Mouse (Mus musculus): Measurements from ENCODE around the gene Zfp622. TPM values are rescaled to one million over a fixed set of nuclear protein-coding genes. Genes with fewer than 3 reads are reported as not detected.
"Not testable (repeated sequence)": the region's sequence is repeated elsewhere in the genome, so short reads cannot be mapped to it uniquely, and the experiment has no call there.

The Zfp622 gene
- polyA plus RNA-seq, 1 experiment from 2014 or later = 28.7 TPM

DNA sequence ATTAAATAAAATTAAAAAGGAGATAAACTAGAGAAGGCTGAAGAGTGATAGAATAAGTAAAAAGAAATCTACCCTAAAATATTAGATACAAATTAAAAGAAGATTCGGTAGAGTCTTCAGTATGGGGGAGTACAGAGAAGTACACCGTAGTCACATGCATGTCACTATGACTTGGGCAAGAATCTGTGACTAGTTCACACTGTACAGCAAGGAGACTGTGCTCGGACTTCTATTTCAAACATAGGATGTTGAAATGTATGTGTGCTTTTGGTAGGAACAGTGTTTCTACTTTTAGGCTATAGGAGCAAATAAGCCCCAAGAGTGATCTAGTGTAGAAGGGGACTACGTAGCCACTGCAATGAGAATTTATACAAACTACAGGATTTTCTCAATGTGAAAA lies 9.8 kb upstream of the Zfp622 start:
- no peak overlapping the region for H3K9ac ChIP-seq
- H3K27ac ChIP-seq = no peak overlapping the region
- 83% methylated on average over 4 of the region's 4 CpGs for WGBS
- no peak overlapping the region for H3K4me3 ChIP-seq
- no peaks in the 10 kb centered on the region for H3K4me1 ChIP-seq
- no peak overlapping the region for H3K4me2 ChIP-seq (replicated peaks)
- no peaks in the 10 kb centered on the region for H3K27me3 ChIP-seq
- H3K9me3 ChIP-seq = no peaks in the 10 kb centered on the region
- no peak for ATAC-seq (ENCODE audit: low FRiP score, low read depth)
- H3K36me3 ChIP-seq = no peaks in the 10 kb centered on the region

DNA sequence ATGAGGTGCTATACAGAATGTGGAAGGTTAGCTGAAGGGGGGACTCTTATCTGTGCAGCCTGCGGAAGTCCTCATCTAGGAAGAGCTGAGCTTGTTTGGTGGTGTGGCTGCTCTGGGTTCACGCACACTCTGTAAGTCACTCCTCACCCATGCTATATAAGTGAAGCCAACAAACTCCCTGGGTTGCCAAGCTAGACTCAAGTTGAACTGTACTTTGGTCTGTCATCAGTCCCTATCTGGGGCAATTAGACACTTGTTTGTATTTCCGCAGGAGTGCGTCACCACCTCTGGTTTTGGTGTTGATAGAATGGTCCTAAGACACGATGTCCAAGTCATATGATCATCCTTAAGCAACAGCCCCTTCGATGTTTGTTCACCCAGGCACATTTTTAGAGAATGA lies 8.4 kb upstream of the Zfp622 start:
- WGBS = 91% methylated on average over 6 of the region's 6 CpGs
- no peak overlapping the region for H3K9ac ChIP-seq
- ATAC-seq (ENCODE audit: low FRiP score, low read depth) = no peak
- no peaks in the 10 kb centered on the region for H3K27me3 ChIP-seq
- no peaks in the 10 kb centered on the region for H3K4me1 ChIP-seq
- H3K9me3 ChIP-seq = no peaks in the 10 kb centered on the region
- H3K4me2 ChIP-seq (replicated peaks) = no peak overlapping the region
- H3K4me3 ChIP-seq = no peak overlapping the region
- no peaks in the 10 kb centered on the region for H3K36me3 ChIP-seq
- no peak overlapping the region for H3K27ac ChIP-seq

DNA sequence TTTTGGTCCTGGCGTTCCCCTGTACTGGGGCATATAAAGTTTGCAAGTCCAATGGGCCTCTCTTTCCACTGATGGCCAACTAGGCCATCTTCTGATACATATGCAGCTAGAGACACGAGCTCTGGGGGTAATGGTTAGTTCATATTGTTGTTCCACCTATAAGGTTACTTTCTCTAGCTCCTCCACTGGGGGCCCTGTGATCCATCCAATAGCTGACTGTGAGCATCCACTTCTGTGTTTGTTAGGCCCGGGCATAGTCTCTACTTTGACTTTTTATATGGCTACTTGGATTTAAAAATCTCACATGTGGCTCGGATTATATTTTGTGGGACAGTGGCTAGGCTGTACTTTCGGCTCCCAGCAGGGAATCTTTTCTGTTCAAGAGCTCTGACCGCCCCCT lies 552 bp upstream of the Zfp622 start:
- H3K27ac ChIP-seq = peak overlapping the region; percentile 92
- peak overlapping the region; percentile 71 for H3K9ac ChIP-seq
- WGBS = 15% methylated on average over 6 of the region's 6 CpGs
- H3K36me3 ChIP-seq = peaks cover 15% of the 10 kb centered on the region
- H3K4me1 ChIP-seq = peaks cover 16% of the 10 kb centered on the region
- not testable (repeated sequence) for H3K27me3 ChIP-seq, H3K9me3 ChIP-seq
- H3K4me3 ChIP-seq = peak overlapping the region; percentile 76
- peak; percentile 10; the same call in 1 of the 2 replicates for ATAC-seq (ENCODE audit: low FRiP score, low read depth)
- peak overlapping the region; percentile 84 for H3K4me2 ChIP-seq (replicated peaks)

DNA sequence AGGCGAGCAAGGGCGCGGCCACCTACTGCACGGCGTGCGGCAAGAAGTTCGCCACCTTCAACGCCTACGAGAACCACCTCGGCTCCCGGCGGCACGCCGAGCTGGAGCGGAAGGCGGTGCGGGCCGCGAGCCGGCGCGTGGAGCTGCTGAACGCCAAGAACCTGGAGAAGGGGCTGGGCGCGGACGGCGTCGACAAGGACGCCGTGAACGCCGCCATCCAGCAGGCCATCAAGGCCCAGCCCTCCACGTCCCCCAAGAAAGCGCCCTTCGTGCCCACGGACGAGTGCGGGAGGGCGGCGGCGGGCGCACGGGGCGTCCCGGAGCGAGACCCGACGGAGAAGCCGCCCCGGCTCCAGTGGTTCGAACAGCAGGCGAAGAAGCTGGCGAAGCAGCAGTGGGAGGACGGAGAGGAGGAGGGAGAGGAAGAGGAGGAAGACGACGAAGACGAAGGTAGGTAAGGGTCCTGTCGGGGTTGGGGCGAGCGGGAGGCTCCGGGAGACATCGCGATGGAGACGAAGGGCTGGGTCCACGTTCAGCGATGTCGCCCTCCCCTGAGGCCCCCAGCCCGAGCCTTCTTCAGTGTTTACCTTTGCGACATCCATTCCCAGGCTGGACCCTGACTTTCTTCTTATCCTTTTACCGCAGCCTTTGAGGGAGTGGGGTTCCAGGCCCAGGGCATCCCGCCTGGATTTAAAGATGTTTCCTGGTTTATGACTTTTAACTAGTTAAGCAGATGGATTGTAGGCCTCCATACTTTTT lies 747 bp downstream of the Zfp622 start:
- H3K27me3 ChIP-seq = no peaks in the 10 kb centered on the region
- peak overlapping the region; percentile 76 for H3K4me3 ChIP-seq
- peak overlapping the region; percentile 93 for H3K9ac ChIP-seq
- peak overlapping the region; percentile 92 for H3K27ac ChIP-seq
- no peak for ATAC-seq (ENCODE audit: low FRiP score, low read depth)
- H3K9me3 ChIP-seq = no peaks in the 10 kb centered on the region
- peaks cover 16% of the 10 kb centered on the region for H3K4me1 ChIP-seq
- peaks cover 24% of the 10 kb centered on the region for H3K36me3 ChIP-seq
- H3K4me2 ChIP-seq (replicated peaks) = peak overlapping the region; percentile 84
- WGBS = under 1% methylated on average over 69 of the region's 71 CpGs

DNA sequence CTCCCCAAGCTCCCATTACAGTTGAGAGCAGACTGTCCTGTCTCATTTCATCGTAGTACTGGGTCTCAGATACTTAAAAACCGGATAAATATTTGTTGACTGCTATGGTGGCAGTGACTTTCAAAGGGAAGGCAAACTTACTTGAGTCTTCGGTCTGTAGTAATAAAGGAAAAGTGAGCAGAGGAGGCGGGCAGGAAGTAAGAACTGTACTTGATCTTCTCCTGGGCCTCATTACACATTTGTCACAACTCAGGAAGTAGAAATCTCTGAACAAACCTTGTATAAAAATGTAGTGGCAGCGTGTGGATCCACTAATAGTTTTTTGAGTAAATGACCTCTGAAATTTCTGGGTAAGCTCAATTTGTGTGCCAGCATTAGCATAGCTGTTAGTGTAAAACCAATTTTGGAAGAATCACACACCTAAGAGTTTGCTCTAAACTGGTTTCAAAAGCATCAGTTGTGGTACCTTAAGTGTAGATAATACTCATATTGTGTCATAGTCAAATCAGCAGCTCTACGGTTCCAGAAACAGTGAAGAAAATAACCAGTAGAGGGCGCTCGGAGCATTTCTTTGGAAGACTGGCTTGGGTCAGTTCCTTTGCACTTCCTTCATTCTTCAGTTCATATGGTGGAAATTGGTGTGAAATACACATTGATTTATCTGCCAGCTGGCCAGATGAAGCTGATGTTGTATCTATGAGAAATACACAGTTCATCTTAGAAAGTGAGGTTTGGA lies 9.0 kb downstream of the Zfp622 start:
- Histone ChIP-seq H3K27me3 (no peaks in the 10 kb centered on the region), H3K4me1 (no peaks in the 10 kb centered on the region), H3K27ac (no peak overlapping the region), H3K4me2 (replicated peaks) (no peak overlapping the region), H3K36me3 (peaks cover 66% of the 10 kb centered on the region), H3K4me3 (no peak overlapping the region), H3K9me3 (no peaks in the 10 kb centered on the region), H3K9ac (no peak overlapping the region)
- 61% methylated on average over 8 of the region's 8 CpGs for WGBS
- no peak for ATAC-seq (ENCODE audit: low FRiP score, low read depth)

DNA sequence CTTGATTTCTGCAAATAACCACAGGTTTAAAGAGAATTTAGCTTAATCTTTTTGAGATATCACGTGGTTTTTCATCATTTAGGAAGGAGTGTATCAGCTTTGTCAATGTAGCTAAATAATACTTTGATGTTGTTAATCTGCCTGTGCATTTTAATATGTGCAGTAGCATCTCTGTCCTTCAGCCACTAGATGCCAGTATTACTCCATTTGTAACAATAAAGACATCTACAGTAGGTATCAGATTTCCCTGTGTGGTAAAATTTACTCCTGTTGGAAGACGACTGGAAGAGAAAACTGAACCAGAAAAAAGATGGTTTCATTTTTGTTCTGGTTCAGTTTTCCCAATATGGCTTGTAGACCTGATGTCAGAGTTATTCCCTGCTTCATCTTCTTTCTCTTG lies 11.4 kb downstream of the Zfp622 start:
- Histone ChIP-seq H3K36me3 (peaks cover 55% of the 10 kb centered on the region), H3K4me1 (no peaks in the 10 kb centered on the region), H3K27me3 (no peaks in the 10 kb centered on the region), H3K4me2 (replicated peaks) (no peak overlapping the region), H3K27ac (no peak overlapping the region), H3K9me3 (no peaks in the 10 kb centered on the region), H3K9ac (no peak overlapping the region), H3K4me3 (no peak overlapping the region)
- ATAC-seq (ENCODE audit: low FRiP score, low read depth) = no peak
- 36% methylated on average over 2 of the region's 2 CpGs for WGBS

DNA sequence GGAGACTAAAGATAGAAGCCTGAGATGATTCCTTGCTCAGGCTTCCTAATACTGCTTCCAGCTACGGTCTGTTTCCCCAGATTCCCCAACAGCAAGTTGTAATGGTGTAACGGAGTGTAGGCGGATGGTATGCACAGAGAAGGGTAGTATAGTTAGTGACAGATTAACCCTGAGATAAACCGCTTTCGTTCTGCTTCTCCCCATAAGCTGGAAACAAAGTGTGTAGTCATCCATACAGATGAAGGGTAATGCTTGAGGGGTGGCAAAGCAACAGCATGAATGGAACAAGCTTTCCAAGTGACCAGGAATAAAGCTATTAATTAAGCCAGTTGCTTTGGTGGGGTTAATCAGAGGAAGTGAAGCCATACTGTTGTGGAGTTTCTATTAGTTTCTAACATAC lies 15.4 kb downstream of the Zfp622 start:
- not testable (repeated sequence) for H3K4me2 ChIP-seq (replicated peaks); H3K27ac ChIP-seq; H3K27me3 ChIP-seq; H3K4me1 ChIP-seq; ATAC-seq (ENCODE audit: low FRiP score, low read depth); H3K9me3 ChIP-seq; H3K9ac ChIP-seq; H3K4me3 ChIP-seq
- 83% methylated on average over 5 of the region's 5 CpGs for WGBS
- H3K36me3 ChIP-seq = peaks cover 27% of the 10 kb centered on the region

DNA sequence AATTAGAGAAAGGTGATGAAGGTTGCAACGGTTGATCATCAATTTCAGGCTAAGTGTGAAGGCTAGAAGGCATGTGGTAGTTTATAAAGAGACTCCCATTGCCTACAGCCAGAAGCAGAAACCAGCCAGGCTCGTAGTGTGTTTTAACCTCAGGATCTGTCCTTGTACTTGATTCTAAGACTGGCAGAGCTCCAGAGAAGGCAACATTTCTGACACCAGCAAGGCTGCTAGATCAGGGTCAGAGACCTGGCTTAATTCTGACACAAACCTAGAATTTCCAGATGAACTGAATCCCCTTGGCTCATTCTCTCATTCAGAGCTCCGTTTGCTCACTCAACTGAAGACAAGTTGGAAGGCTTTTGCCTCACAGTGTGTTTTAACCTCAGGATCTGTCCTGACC lies 24.5 kb downstream of the Zfp622 start:
- no peaks in the 10 kb centered on the region for H3K9me3 ChIP-seq
- H3K4me2 ChIP-seq (replicated peaks) = no peak overlapping the region
- no peak overlapping the region for H3K4me3 ChIP-seq
- WGBS = 73% methylated on average over 3 of the region's 3 CpGs
- no peak overlapping the region for H3K27ac ChIP-seq
- ATAC-seq (ENCODE audit: low FRiP score, low read depth) = no peak
- no peaks in the 10 kb centered on the region for H3K27me3 ChIP-seq
- H3K4me1 ChIP-seq = no peaks in the 10 kb centered on the region
- no peaks in the 10 kb centered on the region for H3K36me3 ChIP-seq
- H3K9ac ChIP-seq = no peak overlapping the region

DNA sequence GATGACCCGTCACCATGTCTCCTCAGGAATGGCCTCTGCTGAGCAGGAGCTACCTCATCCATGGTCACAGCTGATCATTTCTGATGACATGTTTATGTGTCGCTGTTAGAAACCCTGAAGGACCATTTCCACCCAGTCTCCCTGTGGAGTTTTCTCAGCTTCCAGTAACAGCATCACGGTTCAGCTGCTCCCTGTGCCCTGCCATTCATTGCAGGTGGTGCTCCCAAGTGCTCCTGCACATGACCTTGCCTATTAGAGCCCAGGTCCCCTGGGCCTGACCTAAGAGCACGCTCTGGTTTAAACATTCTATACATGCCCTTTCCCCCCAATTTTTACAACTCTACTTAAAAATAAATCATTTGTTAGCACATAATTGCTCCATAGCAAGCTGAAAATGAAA lies 28.7 kb downstream of the Zfp622 start:
- no peak for ATAC-seq (ENCODE audit: low FRiP score, low read depth)
- 46% methylated on average over 4 of the region's 4 CpGs for WGBS
- Histone ChIP-seq H3K27me3 (no peaks in the 10 kb centered on the region), H3K9me3 (no peaks in the 10 kb centered on the region), H3K9ac (no peak overlapping the region), H3K4me2 (replicated peaks) (no peak overlapping the region), H3K4me3 (no peak overlapping the region), H3K27ac (no peak overlapping the region), H3K36me3 (no peaks in the 10 kb centered on the region), H3K4me1 (peaks cover 2% of the 10 kb centered on the region; the same call in 1 of the 2 replicates)

DNA sequence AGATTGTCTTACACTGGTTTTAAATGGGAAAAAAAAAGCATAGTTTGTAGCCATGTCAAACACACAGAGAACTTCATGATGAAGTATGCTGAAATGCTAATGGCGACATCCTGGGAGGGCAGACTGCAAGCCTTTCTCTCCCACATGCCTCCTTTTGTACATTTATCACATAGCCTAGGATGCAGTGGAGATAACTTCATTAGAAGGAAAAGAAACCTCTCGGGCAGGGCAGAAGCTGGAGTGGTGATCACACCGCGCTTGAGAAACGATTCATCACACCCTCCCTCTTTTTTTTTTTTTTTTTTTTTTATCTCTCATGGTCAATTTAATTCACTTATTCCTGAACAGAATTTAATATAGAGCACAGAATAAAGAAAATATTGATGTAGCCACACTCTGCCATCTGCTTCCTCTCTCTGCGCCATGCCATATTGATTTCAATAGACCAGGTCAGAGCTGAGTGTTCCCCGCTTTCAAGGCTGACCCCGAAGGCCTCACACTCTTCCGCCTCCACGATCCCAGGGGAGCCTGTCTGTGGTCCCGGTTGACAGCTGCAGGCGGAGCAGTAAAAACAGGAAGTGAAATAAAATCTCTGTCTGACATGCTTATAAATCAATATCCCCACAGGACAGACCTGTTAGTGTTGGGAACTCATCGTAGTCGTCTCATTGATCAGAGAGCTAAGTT lies 32.0 kb downstream of the Zfp622 start:
- H3K4me2 ChIP-seq (replicated peaks) = no peak overlapping the region
- no peaks in the 10 kb centered on the region for H3K9me3 ChIP-seq
- ATAC-seq (ENCODE audit: low FRiP score, low read depth) = no peak
- no peak overlapping the region for H3K27ac ChIP-seq
- WGBS = 43% methylated on average over 14 of the region's 14 CpGs
- no peak overlapping the region for H3K9ac ChIP-seq
- no peaks in the 10 kb centered on the region for H3K36me3 ChIP-seq
- H3K4me3 ChIP-seq = no peak overlapping the region
- peaks cover 2% of the 10 kb centered on the region; the same call in 1 of the 2 replicates for H3K4me1 ChIP-seq
- H3K27me3 ChIP-seq = no peaks in the 10 kb centered on the region

DNA sequence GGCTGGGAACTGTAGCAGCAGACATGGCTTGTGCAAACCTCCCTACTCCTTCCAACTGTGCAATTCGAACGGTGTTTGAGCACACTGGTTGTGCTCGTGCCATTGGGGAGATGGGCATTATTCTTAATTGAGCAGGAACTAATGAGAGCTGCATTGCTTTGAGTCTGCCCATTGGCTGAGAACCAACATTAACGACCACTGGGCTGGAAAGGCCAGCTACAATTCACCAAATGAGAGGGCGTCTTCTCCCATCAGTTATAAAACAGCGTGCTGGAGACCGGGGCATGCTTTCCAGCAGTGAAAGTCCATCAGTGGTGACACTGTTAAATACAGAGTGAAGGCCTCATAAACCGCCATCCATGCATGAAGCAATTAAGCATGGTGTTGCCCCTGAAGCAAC lies 37.6 kb downstream of the Zfp622 start:
- WGBS = 42% methylated on average over 8 of the region's 8 CpGs
- H3K4me3 ChIP-seq = no peak overlapping the region
- ATAC-seq (ENCODE audit: low FRiP score, low read depth) = no peak
- no peak overlapping the region for H3K9ac ChIP-seq
- H3K27me3 ChIP-seq = no peaks in the 10 kb centered on the region
- H3K9me3 ChIP-seq = no peaks in the 10 kb centered on the region
- no peak overlapping the region for H3K4me2 ChIP-seq (replicated peaks)
- H3K36me3 ChIP-seq = no peaks in the 10 kb centered on the region
- H3K27ac ChIP-seq = no peak overlapping the region
- H3K4me1 ChIP-seq = 0 out of 2 replicates have a peak, but pooled peaks cover 3% of the 10 kb centered on the region

DNA sequence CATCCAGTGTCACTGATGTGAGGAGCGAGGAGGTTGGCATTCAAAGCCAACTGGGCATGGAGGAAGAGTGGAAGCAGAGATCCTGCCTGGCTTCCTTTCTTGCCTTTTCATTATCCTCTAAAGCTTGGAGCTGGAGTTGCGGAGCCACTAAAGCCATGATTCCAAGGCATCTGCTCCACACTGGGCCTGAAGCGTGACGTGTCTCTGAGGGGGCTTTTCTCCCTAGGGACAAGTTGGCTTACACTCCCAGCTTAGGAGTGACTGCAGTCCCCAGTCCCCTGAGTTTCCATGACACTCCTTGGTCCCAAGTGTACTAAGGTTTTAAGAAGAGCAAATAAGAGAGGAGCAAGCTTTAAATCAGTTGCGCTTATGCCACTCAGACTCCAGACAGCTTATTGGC lies 38.5 kb downstream of the Zfp622 start:
- H3K4me2 ChIP-seq (replicated peaks) = no peak overlapping the region
- no peak overlapping the region for H3K4me3 ChIP-seq
- WGBS = 83% methylated on average over 5 of the region's 5 CpGs
- no peaks in the 10 kb centered on the region for H3K36me3 ChIP-seq
- H3K9ac ChIP-seq = no peak overlapping the region
- H3K27ac ChIP-seq = no peak overlapping the region
- no peak for ATAC-seq (ENCODE audit: low FRiP score, low read depth)
- H3K27me3 ChIP-seq = no peaks in the 10 kb centered on the region
- no peaks in the 10 kb centered on the region for H3K9me3 ChIP-seq
- 0 out of 2 replicates have a peak, but pooled peaks cover 3% of the 10 kb centered on the region for H3K4me1 ChIP-seq
